Mouse (Mus musculus) kidney, adult 9 months (tissue): Measurements from ENCODE around the gene Rsrc1.

Experiments used
- DNase-seq: peaks from one replicate; pipeline ENCODE4 v3.0.0; 2022

Gene Rsrc1

GRCm38 (mm10) chr3:67284039-67284438 lies 302.8 kb downstream of the Rsrc1 start:
- no peak for DNase-seq

- no peak for DNase-seq
These were observed 303.7 kb downstream of the Rsrc1 start for GRCm38 (mm10) chr3:67284848-67285247.

GRCm38 (mm10) chr3:67288664-67289063 lies 307.5 kb downstream of the Rsrc1 start:
- no peak for DNase-seq

- no peak for DNase-seq
These were observed 308.3 kb downstream of the Rsrc1 start for GRCm38 (mm10) chr3:67289482-67289881.

- no peak for DNase-seq
These were observed 327.5 kb downstream of the Rsrc1 start for GRCm38 (mm10) chr3:67308725-67309124.

- no peak for DNase-seq
These were observed 328.6 kb downstream of the Rsrc1 start for GRCm38 (mm10) chr3:67309644-67310311.

GRCm38 (mm10) chr3:67311436-67311835 lies 330.2 kb downstream of the Rsrc1 start:
- peak; percentile 19 for DNase-seq

GRCm38 (mm10) chr3:67322422-67322821 lies 341.2 kb downstream of the Rsrc1 start:
- peak; percentile 21 for DNase-seq

- DNase-seq, result no peak
These were observed 358.4 kb downstream of the Rsrc1 start for GRCm38 (mm10) chr3:67339558-67339957.

- no peak for DNase-seq
These were observed 359.7 kb downstream of the Rsrc1 start for GRCm38 (mm10) chr3:67340921-67341320.

- no peak for DNase-seq
These were observed 361.9 kb downstream of the Rsrc1 start for GRCm38 (mm10) chr3:67343004-67343662.

GRCm38 (mm10) chr3:67344599-67344998 lies 363.4 kb downstream of the Rsrc1 start:
- peak; percentile 57 for DNase-seq

GRCm38 (mm10) chr3:67346674-67347073 lies 365.5 kb downstream of the Rsrc1 start:
- DNase-seq, result no peak

- no peak for DNase-seq
These were observed 370.4 kb downstream of the Rsrc1 start for GRCm38 (mm10) chr3:67351406-67352127.

GRCm38 (mm10) chr3:67352128-67352762 lies 371.1 kb downstream of the Rsrc1 start:
- DNase-seq, result peak; percentile 45

GRCm38 (mm10) chr3:67352763-67353149 lies 371.6 kb downstream of the Rsrc1 start:
- DNase-seq, result no peak

- no peak for DNase-seq
These were observed 377.2 kb downstream of the Rsrc1 start for GRCm38 (mm10) chr3:67358376-67358775.

- DNase-seq, result no peak
These were observed 385.1 kb downstream of the Rsrc1 start for GRCm38 (mm10) chr3:67366087-67366892.

- DNase-seq, result no peak
These were observed 386.3 kb downstream of the Rsrc1 start for GRCm38 (mm10) chr3:67367481-67367880.

GRCm38 (mm10) chr3:67369407-67370079 lies 388.4 kb downstream of the Rsrc1 start:
- DNase-seq, result no peak

GRCm38 (mm10) chr3:67372194-67372593 lies 391.0 kb downstream of the Rsrc1 start:
- DNase-seq, result no peak

GRCm38 (mm10) chr3:67372781-67373180 lies 391.6 kb downstream of the Rsrc1 start:
- DNase-seq, result no peak
